Mouse (Mus musculus) bone marrow, adult 2 months (tissue): ENCODE data around the gene Bad.

Source experiments
- CTCF ChIP-seq: fragments of 200-500 bp; IDR thresholded peaks from 2 replicates; pipeline ENCODE4 v1.5.1; 2011; ENCODE audit warnings: low read length, control low read depth; ENCODE audit not compliant: control insufficient read depth, insufficient read depth
- POLR2A ChIP-seq: fragments of 200-500 bp; IDR thresholded peaks from 2 replicates; pipeline ENCODE4 v1.6.1; 2011; ENCODE audit warnings: low read depth, mild to moderate bottlenecking, control low read depth, low read length, borderline replicate concordance; ENCODE audit not compliant: control insufficient read depth

DNA sequence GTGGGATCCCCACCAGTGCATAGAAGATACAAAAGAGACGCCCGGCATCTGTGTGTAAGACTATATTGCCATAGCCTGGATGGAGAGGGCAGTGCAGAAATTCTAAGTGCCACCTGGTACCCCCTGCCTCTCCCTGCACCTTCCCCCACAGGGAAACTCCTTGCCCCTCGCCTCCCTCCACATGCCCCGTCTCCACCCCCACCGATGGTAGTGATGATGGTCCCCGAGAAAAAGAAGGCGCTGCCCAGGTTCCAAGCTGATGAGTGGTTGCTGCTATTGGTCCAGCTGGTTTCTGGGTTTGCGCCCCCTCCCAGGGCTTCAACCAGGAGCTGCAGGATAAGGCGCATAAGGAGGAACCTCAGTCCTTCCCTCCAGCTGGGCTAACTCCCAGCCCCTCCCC, 13.6 kb upstream of the Bad start:
- no peak for TF ChIP-seq POLR2A
- TF ChIP-seq CTCF = no peak
